Mouse (Mus musculus): Measurements from ENCODE around the gene Mdga1. TPM values are rescaled to one million over a fixed set of nuclear protein-coding genes. Genes with fewer than 3 reads are reported as not detected.

Mdga1 gene
- polyA plus RNA-seq (2014; fragmentation: Nextera tagmentation; extraction: Ambion mirVana), result 1.8 and 2.1 TPM in 2 replicates

- Histone ChIP-seq H3K36me3 (replicated peaks; ENCODE audit: control insufficient read depth, insufficient read depth, low read depth, low read length) (no peaks in the 10 kb centered on the region), H3K27me3 (ENCODE audit: control insufficient read depth, insufficient read depth, low read length) (peaks cover 2% of the 10 kb centered on the region; the same call in 1 of the 2 replicates), H3K4me1 (ENCODE audit: control insufficient read depth, insufficient read depth, low read length) (peaks cover 2% of the 10 kb centered on the region; the same call in 1 of the 2 replicates), H3K27ac (replicated peaks; ENCODE audit: low read depth, low read length) (no peak within 1 kb of the TSS), H3K4me3 (ENCODE audit: low read depth, low read length) (no peak within 1 kb of the TSS), H3K4me2 (ENCODE audit: low read depth, low read length) (no peak within 1 kb of the TSS), H3K9ac (replicated peaks; ENCODE audit: low read length) (no peak within 1 kb of the TSS), H3K9me3 (replicated peaks; ENCODE audit: control insufficient read depth, low read length) (no peaks in the 10 kb centered on the region)
- 64% methylated on average over 7 of the region's 7 CpGs for WGBS
- DNase-seq (ENCODE audit: low spot score) (no peak), ATAC-seq (replicated peaks; ENCODE audit: insufficient number of reproducible peaks, low FRiP score, low TSS enrichment, low read depth) (no peak)
These were observed at the start of gene Mdga1 for GRCm38 (mm10) chr17:29970037-29970555. Mdga1 (minus strand) TSS chr17:29970087.

GRCm38 (mm10) chr17:30018927-30019610 is 49.2 kb upstream of the Mdga1 start:
- Histone ChIP-seq H3K4me1 (ENCODE audit: control insufficient read depth, insufficient read depth, low read length) (no peaks in the 10 kb centered on the region; the same call in 1 of the 2 replicates), H3K9ac (replicated peaks; ENCODE audit: low read length) (no peak overlapping the region), H3K36me3 (replicated peaks; ENCODE audit: control insufficient read depth, insufficient read depth, low read depth, low read length) (no peaks in the 10 kb centered on the region), H3K4me2 (ENCODE audit: low read depth, low read length) (no peak overlapping the region), H3K27ac (replicated peaks; ENCODE audit: low read depth, low read length) (no peak overlapping the region), H3K4me3 (ENCODE audit: low read depth, low read length) (no peak overlapping the region), H3K27me3 (ENCODE audit: control insufficient read depth, insufficient read depth, low read length) (no peaks in the 10 kb centered on the region), H3K9me3 (replicated peaks; ENCODE audit: control insufficient read depth, low read length) (no peaks in the 10 kb centered on the region)
- WGBS, result 86% methylated on average over 12 of the region's 12 CpGs
- DNase-seq (ENCODE audit: low spot score), result no peak
- ATAC-seq (replicated peaks; ENCODE audit: insufficient number of reproducible peaks, low FRiP score, low TSS enrichment, low read depth), result no peak

DNA sequence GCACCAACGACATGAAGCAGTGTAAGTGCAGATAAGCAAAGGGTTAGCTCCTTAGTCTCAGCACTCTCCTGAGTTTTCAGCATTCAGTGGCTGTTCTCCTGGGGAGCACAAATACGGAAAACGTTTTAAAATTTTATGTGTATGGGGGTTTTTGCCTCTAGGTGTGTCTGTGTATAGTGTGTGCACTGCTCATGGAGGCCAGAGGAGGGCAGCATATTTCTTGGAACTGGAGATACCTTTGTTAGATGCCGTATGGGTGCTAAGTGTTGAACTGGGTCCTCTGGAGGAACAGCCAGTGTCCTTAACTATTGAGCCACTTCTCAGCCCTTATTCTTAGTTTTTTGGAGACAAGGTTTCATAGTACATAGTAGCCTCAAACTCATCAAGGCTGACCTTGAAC is 44.8 kb upstream of the Mdga1 start:
- ATAC-seq (replicated peaks; ENCODE audit: insufficient number of reproducible peaks, low FRiP score, low TSS enrichment, low read depth) (no peak), DNase-seq (ENCODE audit: low spot score) (no peak)
- H3K36me3 ChIP-seq (replicated peaks; ENCODE audit: control insufficient read depth, insufficient read depth, low read depth, low read length), result no peaks in the 10 kb centered on the region
- no peak overlapping the region for H3K27ac ChIP-seq (replicated peaks; ENCODE audit: low read depth, low read length)
- H3K4me3 ChIP-seq (ENCODE audit: low read depth, low read length), result no peak overlapping the region
- no peaks in the 10 kb centered on the region for H3K9me3 ChIP-seq (replicated peaks; ENCODE audit: control insufficient read depth, low read length)
- 96% methylated on average over 4 of the region's 4 CpGs for WGBS
- H3K4me2 ChIP-seq (ENCODE audit: low read depth, low read length), result no peak overlapping the region
- no peaks in the 10 kb centered on the region for H3K4me1 ChIP-seq (ENCODE audit: control insufficient read depth, insufficient read depth, low read length)
- H3K9ac ChIP-seq (replicated peaks; ENCODE audit: low read length), result no peak overlapping the region
- no peaks in the 10 kb centered on the region for H3K27me3 ChIP-seq (ENCODE audit: control insufficient read depth, insufficient read depth, low read length)

- no peak overlapping the region for H3K4me3 ChIP-seq (ENCODE audit: low read depth, low read length)
- H3K4me1 ChIP-seq (ENCODE audit: control insufficient read depth, insufficient read depth, low read length), result 0 out of 2 replicates have a peak, but pooled peaks cover 2% of the 10 kb centered on the region
- DNase-seq (ENCODE audit: low spot score) (no peak), ATAC-seq (replicated peaks; ENCODE audit: insufficient number of reproducible peaks, low FRiP score, low TSS enrichment, low read depth) (no peak)
- no peaks in the 10 kb centered on the region for H3K27me3 ChIP-seq (ENCODE audit: control insufficient read depth, insufficient read depth, low read length)
- no peak overlapping the region for H3K27ac ChIP-seq (replicated peaks; ENCODE audit: low read depth, low read length)
- no peaks in the 10 kb centered on the region for H3K9me3 ChIP-seq (replicated peaks; ENCODE audit: control insufficient read depth, low read length)
- H3K9ac ChIP-seq (replicated peaks; ENCODE audit: low read length), result no peak overlapping the region
- H3K36me3 ChIP-seq (replicated peaks; ENCODE audit: control insufficient read depth, insufficient read depth, low read depth, low read length), result no peaks in the 10 kb centered on the region
- H3K4me2 ChIP-seq (ENCODE audit: low read depth, low read length), result no peak overlapping the region
These were observed 38.5 kb upstream of the Mdga1 start for GRCm38 (mm10) chr17:30008392-30008791.

- Histone ChIP-seq H3K36me3 (replicated peaks; ENCODE audit: control insufficient read depth, insufficient read depth, low read depth, low read length) (no peaks in the 10 kb centered on the region), H3K9ac (replicated peaks; ENCODE audit: low read length) (no peak overlapping the region), H3K9me3 (replicated peaks; ENCODE audit: control insufficient read depth, low read length) (no peaks in the 10 kb centered on the region), H3K27ac (replicated peaks; ENCODE audit: low read depth, low read length) (no peak overlapping the region), H3K4me3 (ENCODE audit: low read depth, low read length) (no peak overlapping the region), H3K27me3 (ENCODE audit: control insufficient read depth, insufficient read depth, low read length) (no peaks in the 10 kb centered on the region), H3K4me1 (ENCODE audit: control insufficient read depth, insufficient read depth, low read length) (0 out of 2 replicates have a peak, but pooled peaks cover 2% of the 10 kb centered on the region), H3K4me2 (ENCODE audit: low read depth, low read length) (no peak overlapping the region)
- ATAC-seq (replicated peaks; ENCODE audit: insufficient number of reproducible peaks, low FRiP score, low TSS enrichment, low read depth) (no peak), DNase-seq (ENCODE audit: low spot score) (no peak)
- 85% methylated on average over 6 of the region's 6 CpGs for WGBS
These were observed 38.0 kb upstream of the Mdga1 start for GRCm38 (mm10) chr17:30007883-30008282.

DNA sequence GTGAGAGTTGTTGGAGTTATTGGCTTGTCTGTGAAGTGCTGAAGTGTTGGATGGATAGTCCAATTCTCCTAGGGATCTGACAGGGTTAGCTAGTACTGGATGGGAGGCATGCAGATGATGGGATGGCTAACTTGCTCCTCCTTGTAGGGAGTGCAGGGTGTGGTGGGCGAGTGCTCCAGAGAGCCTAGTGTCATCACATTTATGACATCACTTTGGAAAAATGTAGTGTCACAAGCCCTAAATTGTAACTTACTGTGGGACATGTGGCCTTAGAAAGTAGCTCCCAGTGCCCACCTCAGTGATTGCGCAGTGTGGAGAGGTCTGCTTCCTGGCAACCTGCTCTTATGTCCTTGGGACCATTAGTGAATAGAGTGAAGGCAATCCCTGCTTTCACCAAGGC is 37.0 kb upstream of the Mdga1 start:
- no peaks in the 10 kb centered on the region for H3K27me3 ChIP-seq (ENCODE audit: control insufficient read depth, insufficient read depth, low read length)
- 89% methylated on average over 2 of the region's 2 CpGs for WGBS
- DNase-seq (ENCODE audit: low spot score) (no peak), ATAC-seq (replicated peaks; ENCODE audit: insufficient number of reproducible peaks, low FRiP score, low TSS enrichment, low read depth) (no peak)
- no peak overlapping the region for H3K4me3 ChIP-seq (ENCODE audit: low read depth, low read length)
- H3K9ac ChIP-seq (replicated peaks; ENCODE audit: low read length), result no peak overlapping the region
- 0 out of 2 replicates have a peak, but pooled peaks cover 2% of the 10 kb centered on the region for H3K4me1 ChIP-seq (ENCODE audit: control insufficient read depth, insufficient read depth, low read length)
- no peak overlapping the region; the same call in 1 of the 2 replicates for H3K4me2 ChIP-seq (ENCODE audit: low read depth, low read length)
- H3K9me3 ChIP-seq (replicated peaks; ENCODE audit: control insufficient read depth, low read length), result no peaks in the 10 kb centered on the region
- H3K27ac ChIP-seq (replicated peaks; ENCODE audit: low read depth, low read length), result no peak overlapping the region
- H3K36me3 ChIP-seq (replicated peaks; ENCODE audit: control insufficient read depth, insufficient read depth, low read depth, low read length), result no peaks in the 10 kb centered on the region

DNA sequence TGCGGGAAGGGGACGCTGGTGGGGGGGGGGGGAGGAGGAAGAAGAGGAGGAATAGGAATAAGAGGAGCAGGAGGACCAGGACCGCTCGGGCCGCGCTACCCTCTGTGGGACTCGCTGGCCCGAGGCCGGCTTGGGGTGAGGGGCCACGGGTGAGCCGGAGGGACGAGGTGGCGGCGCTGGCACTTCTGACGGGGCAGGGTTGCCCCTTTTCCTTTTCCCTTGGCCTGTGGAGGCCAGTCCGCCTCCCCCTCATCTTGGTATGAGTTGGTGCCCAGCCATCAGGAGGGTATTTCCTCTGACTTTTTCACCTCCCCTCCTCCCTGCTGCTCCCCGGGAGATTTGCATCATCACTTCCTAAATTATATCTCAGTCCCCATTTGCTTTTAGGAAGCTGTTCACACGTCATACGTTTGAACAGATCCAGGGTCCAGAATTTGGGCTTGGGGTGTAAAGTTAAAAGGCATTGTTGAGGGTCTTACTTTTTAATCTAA is 35.6 kb upstream of the Mdga1 start:
- Histone ChIP-seq H3K4me1 (ENCODE audit: control insufficient read depth, insufficient read depth, low read length) (0 out of 2 replicates have a peak, but pooled peaks cover 2% of the 10 kb centered on the region), H3K9ac (replicated peaks; ENCODE audit: low read length) (peak overlapping the region; percentile 98), H3K9me3 (replicated peaks; ENCODE audit: control insufficient read depth, low read length) (no peaks in the 10 kb centered on the region), H3K36me3 (replicated peaks; ENCODE audit: control insufficient read depth, insufficient read depth, low read depth, low read length) (no peaks in the 10 kb centered on the region), H3K4me3 (ENCODE audit: low read depth, low read length) (peak overlapping the region; percentile 97), H3K27me3 (ENCODE audit: control insufficient read depth, insufficient read depth, low read length) (no peaks in the 10 kb centered on the region), H3K4me2 (ENCODE audit: low read depth, low read length) (peak overlapping the region; percentile 64), H3K27ac (replicated peaks; ENCODE audit: low read depth, low read length) (peak overlapping the region; percentile 99)
- ATAC-seq (replicated peaks; ENCODE audit: insufficient number of reproducible peaks, low FRiP score, low TSS enrichment, low read depth), result peak; percentile 20
- 0% methylated on average over 17 of the region's 19 CpGs for WGBS
- peak; percentile 36 for DNase-seq (ENCODE audit: low spot score)

DNA sequence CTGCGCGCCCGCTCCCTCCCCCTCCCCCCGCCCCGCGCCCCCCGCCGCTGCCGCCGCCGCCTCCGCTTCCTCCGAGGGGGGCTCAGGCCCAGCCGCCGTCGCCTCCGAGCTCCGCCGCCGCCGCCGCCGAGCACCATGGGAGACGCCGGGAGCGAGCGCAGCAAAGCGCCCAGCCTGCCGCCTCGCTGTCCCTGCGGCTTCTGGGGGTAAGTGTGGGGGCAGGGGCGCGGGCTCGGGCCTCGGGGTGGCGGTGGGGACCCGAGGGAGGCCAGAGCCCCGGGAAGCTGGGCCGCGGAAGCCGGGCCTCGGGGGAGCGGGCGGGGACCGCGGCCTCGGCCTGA is 35.2 kb upstream of the Mdga1 start:
- H3K4me3 ChIP-seq (ENCODE audit: low read depth, low read length), result peak overlapping the region; percentile 97
- no peaks in the 10 kb centered on the region for H3K9me3 ChIP-seq (replicated peaks; ENCODE audit: control insufficient read depth, low read length)
- 1% methylated on average over 36 of the region's 47 CpGs for WGBS
- peak overlapping the region; percentile 64 for H3K4me2 ChIP-seq (ENCODE audit: low read depth, low read length)
- H3K27me3 ChIP-seq (ENCODE audit: control insufficient read depth, insufficient read depth, low read length), result no peaks in the 10 kb centered on the region
- 0 out of 2 replicates have a peak, but pooled peaks cover 2% of the 10 kb centered on the region for H3K4me1 ChIP-seq (ENCODE audit: control insufficient read depth, insufficient read depth, low read length)
- peak overlapping the region; percentile 98 for H3K9ac ChIP-seq (replicated peaks; ENCODE audit: low read length)
- ATAC-seq (replicated peaks; ENCODE audit: insufficient number of reproducible peaks, low FRiP score, low TSS enrichment, low read depth) (peak; percentile 60), DNase-seq (ENCODE audit: low spot score) (no peak)
- H3K36me3 ChIP-seq (replicated peaks; ENCODE audit: control insufficient read depth, insufficient read depth, low read depth, low read length), result no peaks in the 10 kb centered on the region
- H3K27ac ChIP-seq (replicated peaks; ENCODE audit: low read depth, low read length), result peak overlapping the region; percentile 99
